Mouse (Mus musculus): ENCODE data around the gene Twf1.

Gene Twf1

GRCm38 (mm10) chr15:94574566-94575268 is 15.0 kb downstream of the Twf1 start:
- in situ Hi-C loops (cut with MboI; ENCODE audit: unreplicated experiment in 2 of 2): no loop called here

- in situ Hi-C loops (cut with MboI; ENCODE audit: unreplicated experiment in 2 of 2): no loop called here
Measured at GRCm38 (mm10) chr15:94572746-94573145, 16.9 kb downstream of the Twf1 start.

GRCm38 (mm10) chr15:94571501-94571900 is 18.2 kb downstream of the Twf1 start:
- in situ Hi-C loops (cut with MboI; ENCODE audit: unreplicated experiment in 2 of 2): no loop called here

DNA sequence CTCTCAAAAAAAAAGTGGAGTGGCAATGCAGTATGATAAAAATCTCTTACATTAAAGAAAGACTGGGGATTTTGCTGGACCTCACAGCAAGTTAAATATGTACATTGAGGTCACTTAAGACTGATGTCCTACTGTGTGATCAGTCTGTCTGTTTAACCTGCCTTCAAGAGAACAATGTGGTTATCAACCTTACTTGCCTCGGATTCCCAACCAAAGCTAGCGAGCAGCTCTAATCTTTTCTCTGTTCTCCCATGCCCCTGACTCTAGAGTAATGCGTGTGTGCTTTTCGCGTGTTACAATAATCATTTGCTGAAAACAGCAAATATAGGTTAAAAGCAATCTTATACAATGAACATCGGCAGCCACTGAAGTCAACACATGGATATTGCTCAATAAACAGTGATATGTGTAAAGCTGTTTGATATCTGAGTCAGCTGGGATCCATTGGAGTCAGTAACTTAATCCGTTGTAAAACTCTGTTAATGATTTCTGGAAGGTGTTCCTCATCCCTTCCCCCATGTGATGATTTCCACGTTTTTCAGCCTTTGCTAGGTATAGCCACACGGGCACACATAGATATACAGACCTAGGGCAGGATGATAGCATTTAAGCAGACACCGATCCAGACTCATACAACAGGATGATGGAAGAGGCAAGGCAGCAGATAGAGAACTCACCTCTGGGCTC is 21.1 kb downstream of the Twf1 start:
- in situ Hi-C loops (cut with MboI; ENCODE audit: unreplicated experiment in 2 of 2): no loop called here

DNA sequence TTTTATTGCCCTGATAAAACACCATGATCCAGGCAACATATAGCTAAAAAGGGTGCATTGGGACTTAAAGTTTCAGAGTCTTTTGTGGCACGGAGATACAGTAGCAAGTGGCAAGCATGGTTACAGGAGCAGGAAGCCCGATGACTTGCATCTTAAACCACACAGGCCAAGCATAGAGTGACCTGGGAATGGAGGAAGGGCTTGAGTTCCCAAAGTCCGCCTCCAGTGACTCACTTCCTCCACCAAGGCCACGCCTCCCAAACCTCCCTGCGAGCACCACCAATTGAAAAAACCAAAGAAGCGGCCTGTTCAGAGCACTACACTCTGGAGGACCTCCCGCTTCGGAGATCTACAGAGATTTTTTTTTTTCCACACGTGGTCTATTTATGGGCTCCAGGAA is 23.8 kb downstream of the Twf1 start:
- in situ Hi-C loops (cut with MboI; ENCODE audit: unreplicated experiment in 2 of 2): no loop called here

- in situ Hi-C loops (cut with MboI; ENCODE audit: unreplicated experiment in 2 of 2): no loop called here
Measured at GRCm38 (mm10) chr15:94564909-94565308, 24.8 kb downstream of the Twf1 start.

- in situ Hi-C loops (cut with MboI; ENCODE audit: unreplicated experiment in 2 of 2): loop anchor here (5.0 to 10.0 kb wide), 2 partner anchors 103 to 106 kb away; no protein-coding TSS in a partner anchor
Measured at GRCm38 (mm10) chr15:94558895-94559656, 30.6 kb downstream of the Twf1 start.

DNA sequence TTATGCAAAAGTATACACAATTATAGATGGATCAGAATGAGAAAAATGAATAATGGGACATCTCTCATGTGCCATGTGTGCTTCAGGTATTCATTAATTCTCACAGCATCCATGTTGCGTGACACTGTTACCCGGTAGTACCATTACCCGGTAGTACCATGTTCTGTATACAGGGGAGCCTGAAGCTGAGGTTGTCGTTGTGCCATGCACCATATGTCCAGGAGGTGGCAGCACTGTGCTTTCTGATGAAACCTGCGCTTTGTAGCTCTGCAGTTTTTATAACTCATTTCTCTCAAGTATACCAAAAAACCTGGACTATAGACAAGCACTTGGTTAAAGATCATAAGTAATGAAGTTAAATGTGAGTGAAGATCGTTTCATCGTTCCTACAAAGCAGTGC is 32.2 kb downstream of the Twf1 start:
- in situ Hi-C loops (cut with MboI; ENCODE audit: unreplicated experiment in 2 of 2): loop anchor here (5.0 to 10.0 kb wide), 2 partner anchors 105 to 107 kb away; no protein-coding TSS in a partner anchor

DNA sequence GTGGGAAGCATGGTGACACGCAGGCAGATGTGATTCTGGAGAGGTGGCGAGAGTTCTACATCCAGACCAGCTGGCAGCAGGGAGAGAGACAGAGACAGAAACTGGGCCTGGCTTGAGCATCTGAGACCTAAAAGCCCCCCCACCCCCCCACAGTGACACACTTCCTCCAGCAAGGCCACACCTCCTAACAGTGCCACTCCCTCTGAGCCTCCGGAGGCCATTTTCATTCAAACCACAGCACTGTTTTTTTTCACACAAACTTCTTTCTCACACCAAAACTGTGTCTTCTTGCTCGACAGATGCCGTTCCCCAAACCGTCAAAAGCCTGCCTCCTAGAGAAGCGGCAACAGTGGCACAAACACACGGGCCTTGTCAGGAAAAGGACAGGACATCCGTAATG is 36.2 kb downstream of the Twf1 start:
- in situ Hi-C loops (cut with MboI; ENCODE audit: unreplicated experiment in 2 of 2): loop anchor here in 1 of 2 experiments (10.0 kb wide), 1 partner anchor 111 kb away; no protein-coding TSS in a partner anchor

DNA sequence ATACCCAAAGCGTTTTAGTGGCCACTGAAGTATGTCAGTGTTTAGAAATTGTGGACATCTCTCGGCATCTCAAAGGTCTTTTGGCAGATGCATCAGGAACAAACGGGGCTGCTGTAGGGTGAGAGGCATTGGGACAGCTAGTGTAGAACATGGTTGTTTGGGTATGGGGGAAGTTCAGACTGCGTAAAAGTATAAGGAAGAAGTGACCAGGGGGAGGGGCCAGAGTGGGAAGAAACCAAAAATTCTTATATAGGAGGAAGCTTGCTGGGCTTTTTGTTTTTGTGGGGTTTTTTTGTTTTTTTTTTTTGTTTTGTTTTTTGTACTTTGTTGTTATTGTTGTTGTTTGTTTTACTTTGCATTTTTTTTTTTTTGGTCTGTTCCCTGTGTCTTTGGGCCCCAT is 44.8 kb downstream of the Twf1 start:
- in situ Hi-C loops (cut with MboI; ENCODE audit: unreplicated experiment in 2 of 2): loop anchor here (5.0 to 25.0 kb wide), 3 partner anchors 42 to 1283 kb away; partner anchors contain the start of gene Twf1 (in 2 of the 2)

DNA sequence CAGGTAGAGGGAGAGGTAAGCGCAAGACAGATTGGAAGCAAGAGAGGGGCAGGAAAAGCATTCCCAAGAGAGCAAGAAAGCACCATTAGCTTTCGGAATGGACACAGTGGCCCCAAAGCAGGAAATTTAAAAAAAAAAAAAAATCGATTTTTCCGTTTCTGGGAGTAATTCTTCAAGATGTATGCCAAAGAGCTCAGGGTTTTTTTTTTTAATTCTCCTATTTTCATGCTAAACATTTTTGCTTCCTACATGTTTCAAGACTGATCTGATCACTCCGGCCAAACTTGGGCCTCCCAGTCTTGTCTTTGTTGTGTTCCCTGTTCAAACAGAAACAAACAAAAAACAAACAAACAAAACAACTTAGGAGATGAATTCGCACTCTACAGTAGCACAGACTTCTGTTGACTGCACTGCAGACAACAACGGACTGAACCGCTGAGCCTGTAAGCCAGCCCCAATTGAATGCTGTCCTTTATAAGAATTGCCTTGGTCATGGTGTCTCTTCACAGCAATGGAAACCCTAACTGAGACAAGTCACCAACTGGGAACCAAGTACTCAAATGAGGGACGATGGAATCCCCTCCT is 45.5 kb downstream of the Twf1 start:
- in situ Hi-C loops (cut with MboI; ENCODE audit: unreplicated experiment in 2 of 2): loop anchor here (25.0 kb wide), 2 partner anchors 1082 to 1282 kb away; no protein-coding TSS in a partner anchor

- in situ Hi-C loops (cut with MboI; ENCODE audit: unreplicated experiment in 2 of 2): loop anchor here (25.0 kb wide), 2 partner anchors 1081 to 1281 kb away; no protein-coding TSS in a partner anchor
Measured at GRCm38 (mm10) chr15:94543409-94544051, 46.2 kb downstream of the Twf1 start, which contains the start of the genes Pus7l and Irak4. Gene Pus7l, minus strand, starts transcription at chr15:94543547. Gene Irak4, plus strand, starts transcription at chr15:94543643.

GRCm38 (mm10) chr15:94542567-94543408 is 46.9 kb downstream of the Twf1 start:
- in situ Hi-C loops (cut with MboI; ENCODE audit: unreplicated experiment in 2 of 2): loop anchor here (25.0 kb wide), 2 partner anchors 1080 to 1280 kb away; no protein-coding TSS in a partner anchor

- in situ Hi-C loops (cut with MboI; ENCODE audit: unreplicated experiment in 2 of 2): loop anchor here (25.0 kb wide), 2 partner anchors 1077 to 1277 kb away; no protein-coding TSS in a partner anchor
Measured at GRCm38 (mm10) chr15:94539296-94539695, 50.4 kb downstream of the Twf1 start.

- in situ Hi-C loops (cut with MboI; ENCODE audit: unreplicated experiment in 2 of 2): loop anchor here (25.0 kb wide), 2 partner anchors 1073 to 1273 kb away; no protein-coding TSS in a partner anchor
Measured at GRCm38 (mm10) chr15:94535521-94535920, 54.2 kb downstream of the Twf1 start.

- in situ Hi-C loops (cut with MboI; ENCODE audit: unreplicated experiment in 2 of 2): loop anchor here (25.0 kb wide), 2 partner anchors 1071 to 1271 kb away; no protein-coding TSS in a partner anchor
Measured at GRCm38 (mm10) chr15:94532956-94533355, 56.7 kb downstream of the Twf1 start.

DNA sequence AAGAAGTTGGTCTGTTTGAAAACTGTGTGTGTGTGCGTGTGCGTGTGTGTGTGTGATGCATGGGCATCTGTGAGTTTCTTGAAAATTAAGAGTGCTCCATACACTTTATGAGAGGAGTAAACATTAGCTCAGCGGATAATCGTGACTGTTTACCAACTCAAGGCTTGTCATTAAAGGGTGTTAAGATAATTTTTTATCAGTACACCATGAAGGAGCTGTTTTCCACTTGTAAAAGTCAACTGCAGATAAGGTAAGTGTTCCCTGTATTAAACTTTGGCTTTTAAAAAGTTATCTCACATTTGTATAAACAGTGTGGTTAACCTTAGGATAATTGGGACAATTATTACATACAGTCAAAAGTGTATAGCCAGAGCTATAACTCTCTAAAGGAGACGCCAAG is 57.4 kb downstream of the Twf1 start:
- in situ Hi-C loops (cut with MboI; ENCODE audit: unreplicated experiment in 2 of 2): loop anchor here (25.0 kb wide), 2 partner anchors 1070 to 1270 kb away; no protein-coding TSS in a partner anchor

- in situ Hi-C loops (cut with MboI; ENCODE audit: unreplicated experiment in 2 of 2): loop anchor here (25.0 kb wide), 2 partner anchors 1068 to 1268 kb away; no protein-coding TSS in a partner anchor
Measured at GRCm38 (mm10) chr15:94530519-94530918, 59.2 kb downstream of the Twf1 start.

Data from v-Abl transformed pro-B cells (cell line).